Mouse (Mus musculus) Muller cell, postnatal 12 days (primary cell): Measurements from ENCODE around the gene Mbd3.

Experiments
- DNase-seq: peaks from one replicate; pipeline ENCODE4 v3.0.0-alpha.2; 2015; ENCODE audit errors: inconsistent ontology term

Mbd3 gene

DNA sequence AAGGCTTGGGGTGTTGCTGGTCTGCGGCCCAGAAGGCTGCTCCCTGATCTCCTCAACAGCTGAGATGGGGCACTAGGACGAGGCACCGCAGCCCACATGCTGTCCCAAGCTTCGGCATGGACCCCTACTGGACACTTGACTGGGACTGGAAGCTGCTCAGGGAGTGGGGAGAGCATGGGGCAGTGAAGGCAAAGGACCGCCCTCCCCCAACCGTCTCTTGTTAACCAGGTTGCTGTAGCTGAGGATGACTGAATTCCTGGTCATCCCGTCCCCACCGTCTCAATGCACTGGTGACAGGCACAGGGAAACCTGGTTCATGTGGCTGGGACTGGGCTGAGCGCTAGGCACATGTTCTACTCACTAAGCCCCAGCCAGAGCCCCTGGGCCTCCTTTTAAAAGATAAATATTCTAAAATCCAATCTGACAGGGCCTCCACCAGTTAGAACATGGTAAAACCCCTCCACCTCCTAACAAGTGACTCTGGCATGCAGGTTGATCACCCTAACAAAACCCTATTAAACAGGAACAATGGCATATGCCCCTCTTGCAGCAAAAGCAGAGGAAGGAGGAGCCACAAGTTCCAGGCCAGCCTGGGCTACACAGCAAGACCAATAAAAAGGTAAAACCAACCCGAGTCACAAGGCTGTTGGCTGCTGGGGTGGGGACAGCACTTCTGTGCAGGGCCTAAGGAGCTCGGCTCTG is 2.4 kb downstream of the Mbd3 start:
- DNase-seq: no peak

DNA sequence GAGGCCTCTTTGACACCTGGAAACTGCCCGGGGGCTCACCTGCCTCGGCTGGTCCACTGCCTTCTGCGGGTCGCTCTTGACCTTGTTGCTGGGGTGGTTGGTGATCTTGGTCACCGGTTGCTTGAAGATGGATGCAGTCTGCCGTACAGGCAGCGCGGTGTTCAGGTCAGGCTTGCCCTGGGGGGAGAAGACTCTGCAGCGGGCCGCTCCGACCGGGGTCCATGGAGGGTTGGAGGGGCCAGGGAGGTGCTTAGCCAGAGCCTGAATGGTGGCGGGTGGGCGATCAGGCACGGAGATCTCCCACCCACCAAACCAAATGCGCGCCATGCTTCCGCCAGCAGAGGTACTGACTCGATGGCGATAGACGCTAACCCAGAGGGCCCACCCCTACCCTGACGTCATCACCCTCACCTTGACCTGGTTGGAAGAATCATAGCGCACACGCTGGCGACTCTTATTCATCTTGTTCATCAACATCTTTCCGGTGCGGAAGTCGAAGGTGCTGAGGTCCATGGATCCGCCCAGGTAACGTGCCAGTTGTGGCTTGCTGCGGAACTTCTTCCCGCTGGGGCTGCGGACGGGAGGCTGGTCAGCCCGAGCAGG is 4.2 kb downstream of the Mbd3 start:
- DNase-seq: no peak

DNA sequence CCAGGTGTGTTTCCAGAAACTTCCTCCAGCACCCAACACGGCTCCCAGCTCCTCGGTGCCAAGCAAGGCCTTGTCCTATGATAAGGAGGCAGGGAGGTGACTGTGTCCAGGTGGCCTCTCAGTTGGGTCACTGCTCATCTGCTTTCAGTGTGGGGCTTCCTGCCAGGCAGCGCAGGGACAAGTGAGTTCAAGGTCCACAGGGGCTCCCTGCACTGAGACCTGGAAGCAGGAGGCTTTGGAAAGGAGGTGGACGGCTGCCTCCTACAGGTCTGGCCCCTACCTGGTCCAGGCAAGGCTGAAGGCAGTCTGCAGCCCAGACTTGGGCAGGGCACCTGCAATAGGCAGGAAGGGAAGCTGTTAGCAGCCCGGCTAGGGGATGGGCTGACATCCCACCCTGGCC is 6.7 kb downstream of the Mbd3 start:
- no peak for DNase-seq

DNA sequence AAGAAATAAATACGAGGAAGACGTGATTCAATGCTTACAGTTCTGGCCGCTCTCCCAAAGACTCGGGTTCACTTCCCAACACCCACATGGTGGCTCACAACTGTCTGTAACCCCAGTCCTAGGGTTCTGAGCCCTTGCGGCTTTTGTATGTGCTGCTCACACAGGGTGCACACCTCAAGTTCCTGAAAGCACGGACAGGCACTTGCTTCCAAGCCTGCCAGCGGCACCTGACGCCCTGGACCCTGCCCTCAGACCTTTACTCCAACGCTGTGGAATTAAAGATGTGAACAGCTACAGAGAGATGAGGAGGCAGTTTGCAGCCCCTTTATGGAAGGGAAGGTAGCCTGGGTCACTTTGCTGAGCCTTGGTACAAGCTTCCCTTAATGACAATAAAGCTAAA is 8.7 kb downstream of the Mbd3 start:
- DNase-seq: no peak

DNA sequence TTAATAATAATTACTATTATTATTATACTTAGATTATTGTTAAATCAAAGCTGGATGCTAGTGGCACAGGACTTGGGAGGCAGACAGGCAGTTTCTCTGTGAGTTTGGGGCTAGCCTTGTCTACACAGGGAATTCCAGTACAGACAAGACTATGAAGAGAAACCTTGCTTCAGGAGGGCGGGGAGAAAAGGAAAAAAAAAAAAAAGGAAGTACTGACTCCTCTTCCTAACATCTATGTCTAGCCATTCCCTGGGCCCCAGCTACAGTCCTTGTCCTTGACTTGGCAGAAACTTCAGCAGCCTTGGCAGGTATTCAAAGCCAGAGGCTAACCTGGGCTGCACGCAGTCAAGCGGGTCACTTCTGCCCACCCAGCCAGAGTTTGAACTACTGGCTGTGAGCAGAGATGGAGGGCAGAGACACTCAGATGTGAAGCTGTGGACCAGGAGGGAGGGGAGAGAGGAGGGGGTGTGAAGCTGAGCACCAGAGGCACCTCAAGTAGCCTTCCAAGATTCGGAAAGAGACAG is 10.1 kb downstream of the Mbd3 start:
- DNase-seq: no peak

DNA sequence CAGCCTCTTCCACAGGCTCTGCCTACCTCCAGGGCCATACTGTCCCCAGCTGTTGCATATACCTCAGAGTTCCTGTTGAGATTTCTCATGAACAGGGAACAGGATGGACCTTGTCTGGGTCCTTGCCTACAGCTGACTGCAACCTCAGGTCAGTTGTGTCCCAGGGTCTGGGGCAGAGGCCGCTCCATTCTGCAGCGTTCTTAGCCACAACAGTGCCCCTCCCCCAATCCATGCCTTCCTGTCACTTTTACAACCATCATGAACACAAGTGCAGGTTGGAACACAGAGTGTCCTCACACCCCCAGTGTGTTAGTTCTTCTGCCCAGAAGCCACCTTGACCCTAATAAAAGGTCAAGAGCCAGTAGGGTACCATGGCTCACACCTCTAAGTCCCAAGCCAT is 10.6 kb downstream of the Mbd3 start:
- no peak for DNase-seq

DNA sequence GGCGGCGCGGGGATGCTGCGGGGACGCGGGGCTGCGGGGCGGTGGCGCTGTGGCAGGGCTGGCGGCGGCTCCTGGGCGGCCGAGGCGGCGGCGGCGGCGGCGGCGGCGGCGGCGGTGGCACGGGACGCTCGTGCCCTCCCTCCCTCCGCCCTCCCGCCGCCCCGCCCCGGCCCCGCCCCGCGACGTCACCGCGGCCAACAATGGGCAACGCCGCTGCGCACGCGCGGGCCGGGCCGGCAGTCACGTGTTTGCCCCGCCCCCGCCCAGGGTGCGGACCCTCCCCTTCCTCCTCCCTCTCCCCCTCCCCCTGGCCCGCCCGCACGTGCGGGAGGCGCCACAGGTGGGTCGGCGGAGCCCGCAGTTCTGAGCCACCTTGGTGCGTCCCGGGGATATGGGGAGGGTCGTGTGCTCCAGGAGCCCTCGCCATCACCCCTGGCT is 11.8 kb downstream of the Mbd3 start, which contains the start of gene Mex3d:
Gene Mex3d, minus strand, starts transcription at position 138 of the 438 bp plus-strand sequence.
- DNase-seq: peak; percentile 94

DNA sequence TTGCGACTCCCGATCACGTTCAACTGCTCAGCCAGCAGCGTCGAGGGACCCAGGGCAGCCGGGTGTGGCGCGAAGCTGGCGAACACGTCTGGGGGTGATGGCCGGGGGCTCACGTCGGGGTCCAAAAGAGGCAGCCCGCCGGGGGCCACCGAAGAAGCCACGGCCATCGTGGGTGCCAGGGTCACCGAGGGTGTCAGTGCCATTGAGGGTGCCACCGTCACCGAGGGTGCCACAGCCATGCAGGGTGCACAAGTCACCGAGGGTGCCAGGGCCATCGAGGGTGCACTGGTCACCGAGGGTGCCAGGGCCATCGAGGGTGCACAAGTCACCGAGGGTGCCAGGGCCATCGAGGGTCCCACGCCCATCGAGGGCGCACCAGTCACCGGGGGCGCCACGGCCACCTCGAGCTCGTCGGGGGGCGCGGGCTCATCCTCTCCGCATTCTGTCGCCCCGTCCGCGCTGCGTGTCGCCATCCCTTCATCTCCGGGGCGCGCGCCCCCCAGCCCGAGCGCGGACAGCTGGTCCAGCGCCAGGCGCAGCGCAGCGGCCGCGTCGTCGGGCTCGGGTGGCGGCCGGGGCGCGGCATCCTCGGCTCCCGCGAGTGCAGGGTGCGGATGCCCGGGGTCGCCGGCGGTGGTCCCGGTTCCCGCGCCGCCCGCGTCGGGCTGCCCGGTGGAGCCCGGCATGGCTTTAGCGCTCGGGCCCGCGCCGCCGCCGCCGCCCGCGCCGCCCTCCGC is 12.4 kb downstream of the Mbd3 start:
- peak; percentile 33 for DNase-seq

DNA sequence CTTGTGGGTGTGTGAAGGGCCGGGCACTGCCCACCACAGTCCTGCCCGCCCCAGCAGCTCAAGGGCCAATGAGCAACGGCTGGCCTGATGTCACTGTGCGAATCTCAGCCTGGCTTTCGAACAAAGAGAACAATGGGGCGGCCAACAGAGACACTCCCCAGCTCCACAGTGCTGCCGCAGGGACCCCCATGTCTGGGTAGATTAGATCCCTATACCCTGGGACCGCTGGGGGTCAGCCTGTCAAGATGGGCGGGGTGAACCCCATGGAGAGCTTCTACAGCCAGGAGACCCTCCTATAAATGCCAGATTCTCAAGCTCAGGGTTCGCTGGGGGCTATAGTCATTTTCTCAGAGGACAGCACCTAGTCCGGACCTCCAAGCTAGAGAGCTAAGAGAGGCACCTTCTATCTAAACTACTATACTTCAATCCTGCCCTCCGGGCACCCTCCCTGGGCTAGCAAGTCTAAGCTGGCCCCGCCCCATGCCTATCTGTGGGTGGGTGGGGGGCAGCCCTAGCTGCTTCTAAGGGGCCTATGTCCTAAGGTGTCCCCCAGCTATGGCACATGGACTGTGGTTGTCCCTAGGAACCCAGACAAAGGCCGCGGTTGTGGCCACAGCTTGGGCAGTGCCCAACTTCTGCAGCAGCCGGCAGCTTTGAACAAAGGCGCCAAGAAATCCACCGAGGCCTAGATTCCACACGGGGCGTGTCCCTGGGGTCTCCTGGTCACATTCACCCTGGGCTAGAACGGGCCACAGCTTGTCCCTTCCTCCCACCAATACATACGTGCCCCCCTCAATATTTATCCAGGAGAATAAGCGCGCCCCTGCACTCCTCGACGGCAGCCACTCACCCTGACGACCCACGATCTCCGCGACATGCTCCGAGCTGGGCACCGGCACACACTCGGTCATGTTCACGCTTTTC is 13.3 kb downstream of the Mbd3 start:
- peak; percentile 75 for DNase-seq

DNA sequence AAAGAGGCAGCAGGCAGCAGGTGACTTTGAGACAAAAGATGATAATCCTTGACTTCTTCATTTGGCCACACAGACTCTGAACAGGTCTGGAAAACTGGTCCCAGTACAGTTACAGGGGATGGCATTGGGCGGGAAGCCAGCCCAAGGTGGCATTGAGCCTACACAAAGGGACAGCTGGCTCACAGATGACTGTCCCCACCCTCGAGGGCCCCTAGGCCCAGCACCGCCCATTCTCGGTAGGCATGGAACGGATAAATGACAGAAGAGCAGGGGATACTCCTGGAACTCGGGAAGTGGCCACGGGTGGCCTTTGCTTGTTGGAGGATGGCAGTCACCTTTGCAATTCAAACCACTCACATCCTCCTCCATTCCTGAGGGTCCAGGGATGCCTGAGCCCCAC is 14.0 kb downstream of the Mbd3 start:
- no peak for DNase-seq

DNA sequence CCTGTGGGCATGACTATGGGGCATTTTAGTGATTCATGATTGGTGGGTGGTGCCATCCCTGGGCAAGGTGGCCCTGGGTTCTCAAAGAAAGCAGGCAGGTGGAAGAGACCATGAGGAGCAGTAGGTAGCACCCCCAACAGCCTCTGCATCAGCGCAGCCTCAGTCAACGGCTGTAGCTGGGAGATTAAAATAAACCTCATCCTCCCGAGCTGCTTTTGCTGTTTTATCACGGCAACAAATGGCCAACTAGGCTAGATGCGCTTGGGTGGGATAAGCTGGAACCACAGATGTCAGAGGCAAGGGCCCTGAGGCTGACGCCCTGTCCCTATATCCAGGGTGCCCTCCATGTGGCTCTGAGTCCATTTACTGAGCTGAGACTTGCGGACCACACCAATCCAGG is 14.6 kb downstream of the Mbd3 start:
- DNase-seq: no peak

DNA sequence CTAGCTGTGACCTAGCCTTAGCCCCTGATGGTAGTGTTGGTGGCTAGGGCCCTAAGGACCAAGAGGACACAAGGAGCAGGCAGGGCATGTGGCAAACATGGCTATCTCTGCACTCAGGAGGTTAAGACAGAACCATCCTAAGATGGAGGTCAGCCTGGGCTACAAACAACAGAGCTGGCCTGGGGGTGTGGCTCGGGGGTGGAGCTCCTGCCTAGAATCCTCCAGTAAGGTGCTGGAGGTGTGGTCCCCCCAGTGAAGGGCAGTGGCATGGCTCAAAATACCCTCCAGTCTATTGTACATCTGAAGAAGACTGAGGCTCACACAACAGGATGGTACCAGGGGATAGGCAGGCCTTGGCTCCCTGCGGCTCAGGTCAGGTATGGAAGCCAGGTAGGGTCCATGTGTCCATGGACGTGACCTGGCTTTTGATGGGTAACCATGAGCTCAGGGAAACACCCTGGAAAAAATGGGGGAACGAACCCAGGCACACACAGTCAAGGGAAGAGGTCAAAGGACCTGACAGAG is 15.2 kb downstream of the Mbd3 start:
- DNase-seq: no peak

DNA sequence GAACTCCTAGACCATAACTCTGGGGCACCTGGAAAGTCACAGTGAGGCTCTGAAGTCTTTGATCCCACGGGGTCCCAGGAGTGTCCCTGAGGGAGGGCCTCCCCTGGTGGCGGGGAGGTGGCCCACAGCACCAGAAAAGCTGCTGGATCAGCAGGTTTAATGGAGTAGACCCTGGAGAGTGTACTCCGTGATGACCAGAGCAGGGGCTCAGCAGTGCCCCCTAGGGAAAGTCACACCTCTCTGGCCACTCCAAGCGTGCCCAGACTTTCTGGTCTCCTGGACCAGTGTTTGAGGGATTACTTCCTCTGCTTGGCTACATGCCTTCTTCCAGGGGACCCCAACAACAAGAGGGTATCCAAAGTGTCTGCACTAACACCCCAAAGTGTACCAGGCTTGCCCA is 15.9 kb downstream of the Mbd3 start:
- no peak for DNase-seq

DNA sequence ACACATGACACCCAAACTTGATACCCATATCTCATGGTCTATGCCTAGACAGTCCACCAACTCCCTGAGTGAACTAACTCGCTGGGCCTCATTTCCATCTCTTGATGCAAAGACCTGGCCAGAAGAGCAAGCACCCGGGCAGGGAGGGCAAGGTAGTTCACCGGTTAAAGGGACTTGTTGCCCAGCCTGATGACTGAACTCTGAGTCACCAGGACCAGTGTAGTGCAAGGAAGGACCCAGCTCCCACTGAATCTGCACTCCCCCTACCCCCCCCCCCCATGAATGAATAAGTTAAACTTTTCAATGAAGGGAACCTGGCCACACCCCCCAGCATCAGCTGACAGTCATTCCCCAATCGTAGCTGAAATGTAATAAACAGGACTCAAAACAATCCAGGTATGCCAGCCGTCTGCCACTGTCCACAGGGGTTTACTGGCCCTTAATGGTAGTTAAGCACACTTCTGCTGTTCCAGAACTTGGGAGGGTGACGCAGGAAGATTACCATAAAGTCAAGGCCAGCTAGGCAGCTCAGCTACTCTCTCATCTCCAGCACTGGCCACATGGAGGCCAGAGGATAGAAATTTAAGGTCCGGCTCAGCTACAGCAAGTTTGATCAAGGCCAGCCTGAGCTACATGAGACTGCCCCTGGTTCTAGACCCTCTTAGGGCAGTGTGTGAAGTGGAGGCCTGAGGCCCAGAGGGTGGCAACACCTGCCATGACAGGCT is 16.5 kb downstream of the Mbd3 start:
- DNase-seq: no peak

DNA sequence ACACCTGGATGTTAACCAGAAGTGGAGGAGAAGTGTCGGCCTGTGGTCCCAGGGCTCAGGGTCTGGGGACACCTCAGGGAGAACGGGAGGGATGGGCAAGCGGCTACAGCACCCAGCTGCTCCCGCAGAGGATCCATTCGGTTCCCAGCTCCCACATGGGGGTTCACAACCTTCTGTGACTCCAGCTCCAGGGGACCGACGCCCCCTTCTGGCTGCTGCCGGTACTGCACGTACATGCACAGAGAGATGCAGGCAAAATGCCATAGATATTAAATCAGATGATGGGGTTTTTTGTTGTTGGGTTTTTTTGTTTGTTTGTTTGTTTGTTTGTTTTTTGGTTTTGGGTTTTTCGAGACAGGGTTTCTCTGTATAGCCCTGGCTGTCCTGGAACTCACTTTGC is 21.6 kb downstream of the Mbd3 start:
- no peak for DNase-seq

DNA sequence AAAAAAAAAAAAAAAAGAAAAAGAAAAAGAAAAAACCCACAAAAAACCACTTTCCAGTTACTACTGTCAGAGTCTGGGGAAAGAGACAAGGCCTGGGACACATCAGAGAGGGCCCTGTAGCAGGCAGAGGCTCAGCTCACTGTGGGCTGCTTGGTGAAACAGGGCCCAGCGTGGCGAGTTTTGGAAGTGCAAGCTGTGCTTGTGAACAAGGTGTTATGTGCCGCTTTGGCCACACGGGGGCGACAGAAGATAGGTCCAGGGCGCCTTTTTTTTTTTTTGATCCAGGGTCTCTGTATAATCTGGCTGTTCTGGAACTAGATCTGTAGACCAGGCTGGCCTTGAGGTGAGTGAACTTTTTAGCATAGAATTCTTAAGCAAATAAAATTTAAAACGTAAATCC is 23.2 kb downstream of the Mbd3 start:
- peak; percentile 75 for DNase-seq

DNA sequence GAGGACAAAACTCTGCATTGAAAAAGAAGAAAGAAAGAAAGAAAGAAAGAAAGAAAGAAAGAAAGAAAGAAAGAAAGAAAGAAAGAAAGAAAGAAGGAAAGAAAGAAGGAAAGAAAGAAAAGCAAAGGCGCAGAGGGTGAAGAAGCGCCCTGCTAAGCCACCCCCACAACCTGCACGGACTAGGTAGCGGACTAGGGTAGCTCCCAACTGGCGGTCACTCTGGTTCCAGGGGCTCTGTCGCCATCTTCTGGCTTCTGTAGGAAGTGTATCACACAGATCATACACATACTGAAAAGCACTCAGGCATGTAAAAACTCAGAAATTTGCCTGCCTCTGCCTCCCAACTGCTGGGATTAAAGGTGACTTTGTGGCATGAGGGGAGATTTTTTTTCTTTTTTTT is 25.3 kb downstream of the Mbd3 start:
- no peak for DNase-seq

DNA sequence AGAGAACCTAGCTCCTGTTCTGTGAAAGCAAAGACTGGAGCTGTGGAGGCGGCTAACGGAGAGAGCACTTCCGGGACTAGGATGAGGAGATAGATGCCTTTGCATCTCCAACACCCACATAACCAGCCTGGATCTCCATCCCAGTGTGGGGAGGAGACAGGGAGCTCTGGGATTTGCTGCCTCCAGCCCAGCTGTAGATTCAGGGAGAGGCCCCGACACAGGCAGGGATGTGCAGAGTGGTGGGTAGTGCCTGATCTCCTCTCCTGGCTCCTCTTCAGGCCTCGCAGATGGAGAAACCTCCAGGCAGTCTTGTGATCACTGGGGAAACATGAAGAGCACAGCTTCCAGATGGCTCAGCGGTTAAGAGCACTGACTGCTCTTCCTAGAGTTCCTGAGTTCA is 26.6 kb downstream of the Mbd3 start:
- no peak for DNase-seq

DNA sequence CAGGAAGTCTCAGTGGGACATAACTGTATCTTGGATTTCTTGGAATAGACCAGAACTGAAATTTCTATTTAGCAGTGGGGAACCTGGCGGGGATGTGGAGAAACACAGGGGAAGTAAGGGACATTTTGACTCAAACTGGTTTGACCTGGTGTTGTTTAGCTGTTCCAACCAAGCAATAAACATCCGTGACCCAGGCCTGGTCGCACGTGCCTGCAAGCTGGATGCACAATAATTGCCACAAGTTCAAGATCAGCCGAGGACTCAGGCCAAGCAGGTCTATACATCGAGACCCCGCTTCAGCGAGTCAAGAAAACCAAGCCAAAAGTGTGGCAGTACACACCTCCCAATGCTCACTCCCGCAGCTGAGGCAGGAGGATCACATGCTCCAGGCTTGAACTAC is 27.4 kb downstream of the Mbd3 start:
- DNase-seq: no peak

DNA sequence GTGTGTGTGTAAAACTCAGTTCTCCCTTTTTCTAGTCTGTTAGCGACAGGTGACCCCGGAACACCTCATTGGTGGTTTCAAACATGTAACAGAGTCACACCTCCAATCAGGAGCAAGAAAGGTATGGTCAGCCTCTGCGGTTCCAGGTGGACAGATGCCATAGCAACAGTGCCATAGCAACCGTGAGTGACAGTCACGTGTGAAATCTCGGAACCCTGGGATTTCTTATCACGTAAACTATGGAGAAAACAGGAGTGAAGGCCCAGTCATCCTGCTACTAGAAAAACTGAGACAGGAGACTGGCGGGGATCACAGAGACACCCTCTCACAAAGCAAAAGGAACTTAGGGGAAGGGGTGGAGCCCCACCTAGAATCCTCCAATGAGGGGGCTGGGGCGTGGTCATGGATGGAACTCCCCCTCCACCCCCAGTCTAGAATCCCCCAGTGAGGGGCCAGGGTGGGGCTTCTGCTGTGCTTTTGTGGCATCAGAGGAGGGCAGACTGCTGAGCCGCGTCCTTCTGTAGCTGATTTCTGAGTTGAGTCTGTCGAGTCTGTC is 27.9 kb downstream of the Mbd3 start:
- DNase-seq: peak; percentile 70
